Mouse (Mus musculus): ENCODE results near the gene Cog6.

DNA sequence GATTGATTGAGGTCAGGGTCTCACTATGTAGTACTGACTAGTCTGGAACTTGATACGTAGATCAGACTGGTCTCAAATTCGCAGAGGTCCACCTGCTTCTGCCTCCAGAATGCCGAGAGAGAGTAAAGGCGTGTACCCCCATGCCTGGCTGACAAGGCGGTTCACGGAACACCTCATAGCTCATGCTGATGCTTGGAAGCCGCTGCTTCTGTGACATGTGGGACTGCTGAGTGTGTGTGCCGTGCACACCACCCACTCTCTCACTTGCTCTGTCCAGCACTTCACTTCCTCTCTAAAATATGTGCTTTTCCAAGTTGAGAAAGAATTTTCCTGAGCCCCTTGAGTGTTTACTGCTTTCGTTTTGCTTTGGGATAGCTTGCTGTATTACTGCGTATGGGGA is 39.4 kb upstream of the Cog6 start:
- no peak for TF ChIP-seq CTCF (IDR thresholded peaks at IDR 0.05; ENCODE audit: extremely low read depth, insufficient read depth, insufficient read length, insufficient replicate concordance)
- no peak for TF ChIP-seq POLR2A (IDR thresholded peaks at IDR 0.05; ENCODE audit: low read depth, low read length)

Data from spleen, adult 2 months (tissue).